Mouse (Mus musculus) heart, adult 2 months (tissue): ENCODE results near the gene Gm21762. TPM values are rescaled to one million over a fixed set of nuclear protein-coding genes. Genes with fewer than 3 reads are reported as not detected.
"Not testable (repeated sequence)": the region's sequence is repeated elsewhere in the genome, so short reads cannot be mapped to it uniquely, and the experiment has no call there.

Experiments used
- DNase-seq, 2 experiments: peaks; one replicate each; pipeline ENCODE4 v3.0.0; 2021
- H3K27ac ChIP-seq: fragments of 200-600 bp; 2 replicates; pipeline ENCODE4 v1.8.1; 2022
- H3K27me3 ChIP-seq: fragments of 200-500 bp; 2 replicates; pipeline ENCODE4 v1.6.1; 2012; ENCODE audit warnings: mild to moderate bottlenecking, low read length, inconsistent platforms, mixed read lengths; ENCODE audit not compliant: control insufficient read depth, insufficient read depth
- H3K36me3 ChIP-seq: fragments of 200-500 bp; 2 replicates; pipeline ENCODE4 v1.6.1; 2012; ENCODE audit warnings: low read length, inconsistent platforms; ENCODE audit not compliant: control insufficient read depth, insufficient read depth
- H3K4me1 ChIP-seq: fragments of 200-500 bp; 2 replicates; pipeline ENCODE4 v1.6.1; 2011; ENCODE audit warnings: low read length; ENCODE audit not compliant: control insufficient read depth, insufficient read depth
- H3K4me3 ChIP-seq: fragments of 200-600 bp; 2 replicates; pipeline ENCODE4 v1.8.1; 2022
- H3K79me2 ChIP-seq: fragments of 200-500 bp; replicated peaks from 2 replicates; pipeline ENCODE4 v1.6.1; 2012; ENCODE audit warnings: mild to moderate bottlenecking, inconsistent platforms, low read length, moderate library complexity, mixed read lengths; ENCODE audit not compliant: control insufficient read depth, insufficient read depth
- H3K9ac ChIP-seq: fragments of 200-500 bp; 2 replicates; pipeline ENCODE4 v1.6.1; 2012; ENCODE audit warnings: low read depth, mild to moderate bottlenecking, control low read depth, inconsistent platforms, low read length, mixed read lengths
- WGBS: fragments of 180-500 bp; shearing (Covaris S2); methylation state at CpG from one replicate; pipeline ENCODE4 v1.1.7; 2018; 5-methylcytosine and 5-hydroxymethylcytosine counted together
- intact Hi-C: fragments of 180-260 bp; cut with DNase I; formaldehyde crosslinking; loops from one replicate; pipeline ENCODE4 v1.15.1; 2025
- long read RNA-seq: library from polyadenylated mRNA; stranded (forward); transcript quantifications from one replicate; pipeline ENCODE4 v2.0.0, GENCODE M21; 2021
- polyA plus RNA-seq: library from polyadenylated mRNA; depleted of rRNA; stranded (reverse); fragments of >200 nt; gene quantifications from 2 replicates; pipeline ENCODE4 v1.2.3, GENCODE M21; 2012; rRNA removed
- total RNA-seq, 2 experiments: library from RNA; stranded (reverse); gene quantifications; 2 replicates each; pipeline ENCODE4 v1.2.3; 2021

Gene Gm21762
- total RNA-seq (not detected), polyA plus RNA-seq (not detected in 2 replicates)
- long read RNA-seq = 0 reads

DNA sequence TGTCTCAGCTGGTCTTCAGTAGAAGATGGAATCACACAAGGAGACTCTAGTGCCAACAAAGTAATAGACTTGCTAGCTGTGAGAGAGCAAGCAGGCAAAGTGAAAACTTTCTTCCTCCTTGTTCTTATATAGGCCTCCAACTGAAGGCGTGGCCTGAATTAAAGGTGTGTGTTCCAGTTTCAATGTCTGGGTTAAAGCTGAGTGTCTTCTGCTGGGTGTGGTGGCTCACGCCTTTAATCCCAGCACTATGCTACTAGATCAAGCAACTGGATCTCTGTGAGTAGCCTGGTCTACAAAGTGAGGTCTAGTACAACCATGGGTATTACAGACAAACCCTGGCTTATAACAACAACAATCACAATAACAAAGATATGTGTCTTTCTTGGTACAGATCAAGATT lies at the start of gene Gm21762:
Gm21762 (minus strand) TSS at position 101 of the 400 bp plus-strand sequence.
- no CpG with 5 or more reads among the region's 2 CpGs for WGBS
- H3K4me3 ChIP-seq, H3K36me3 ChIP-seq, H3K27ac ChIP-seq, H3K4me1 ChIP-seq, H3K79me2 ChIP-seq, H3K27me3 ChIP-seq, H3K9ac ChIP-seq, intact Hi-C loops, DNase-seq: not testable (repeated sequence)

DNA sequence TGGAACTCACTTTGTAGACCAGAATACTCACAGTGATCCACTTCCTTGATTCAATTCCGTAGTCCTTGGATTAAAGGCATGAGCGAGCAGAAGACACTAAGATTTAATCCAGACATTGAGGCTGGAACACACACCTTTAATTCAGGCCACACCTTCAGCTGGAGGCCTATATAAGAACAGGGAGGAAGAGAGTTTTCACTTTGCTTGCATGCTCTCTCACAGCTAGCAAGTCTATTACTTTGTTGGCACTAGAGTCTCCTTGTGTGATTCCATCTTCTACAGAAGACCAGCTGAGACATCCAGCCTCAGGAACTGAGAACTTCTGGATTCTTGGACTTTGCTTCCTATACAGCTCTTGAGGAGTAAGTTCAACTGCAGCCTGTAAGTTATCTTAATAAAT lies 47.1 kb upstream of the Gm21762 start, which contains the start of gene AF067061:
AF067061 (plus strand) TSS at position 245 of the 400 bp plus-strand sequence.
- 68% methylated on average over 2 of the region's 2 CpGs for WGBS
- not testable (repeated sequence) for H3K4me3 ChIP-seq, DNase-seq

DNA sequence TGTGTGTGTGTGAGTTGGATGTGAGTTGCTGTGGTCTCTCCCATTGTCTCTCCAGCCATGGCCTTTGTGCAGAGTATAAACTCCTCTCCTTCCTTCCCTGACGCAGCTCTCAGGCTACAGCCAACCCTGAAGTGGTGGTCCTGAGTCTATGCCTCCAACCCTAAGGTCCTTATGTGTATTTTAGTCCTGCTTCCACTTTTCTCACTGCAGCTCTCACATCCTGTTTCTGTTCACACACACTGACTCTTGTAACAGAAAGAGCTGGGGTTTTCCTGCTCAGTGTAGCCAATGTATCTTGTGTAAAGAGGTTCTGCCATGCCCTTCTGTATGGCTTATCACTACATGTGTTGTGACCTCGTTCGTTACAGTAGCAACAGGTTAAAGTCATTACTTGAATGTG lies 44.0 kb upstream of the Gm21762 start:
- H3K4me1 ChIP-seq, H3K79me2 ChIP-seq, intact Hi-C loops, H3K27ac ChIP-seq, H3K4me3 ChIP-seq, DNase-seq, H3K36me3 ChIP-seq, H3K9ac ChIP-seq, H3K27me3 ChIP-seq: not testable (repeated sequence)
- 51% methylated on average over 3 of the region's 3 CpGs for WGBS

More for the DNA sequence above, 47.1 kb upstream of the Gm21762 start, which contains the start of gene AF067061:
- intact Hi-C loops, H3K4me1 ChIP-seq, H3K27ac ChIP-seq, H3K79me2 ChIP-seq, H3K9ac ChIP-seq, H3K27me3 ChIP-seq, H3K36me3 ChIP-seq: not testable (repeated sequence)

- H3K79me2 ChIP-seq, H3K27ac ChIP-seq, H3K27me3 ChIP-seq, H3K4me1 ChIP-seq, H3K36me3 ChIP-seq, intact Hi-C loops, DNase-seq, H3K9ac ChIP-seq, H3K4me3 ChIP-seq: not testable (repeated sequence)
- 78% methylated on average over 3 of the region's 3 CpGs for WGBS
Observed at GRCm38 (mm10) chr13:120258817-120259658, 43.3 kb upstream of the Gm21762 start.

DNA sequence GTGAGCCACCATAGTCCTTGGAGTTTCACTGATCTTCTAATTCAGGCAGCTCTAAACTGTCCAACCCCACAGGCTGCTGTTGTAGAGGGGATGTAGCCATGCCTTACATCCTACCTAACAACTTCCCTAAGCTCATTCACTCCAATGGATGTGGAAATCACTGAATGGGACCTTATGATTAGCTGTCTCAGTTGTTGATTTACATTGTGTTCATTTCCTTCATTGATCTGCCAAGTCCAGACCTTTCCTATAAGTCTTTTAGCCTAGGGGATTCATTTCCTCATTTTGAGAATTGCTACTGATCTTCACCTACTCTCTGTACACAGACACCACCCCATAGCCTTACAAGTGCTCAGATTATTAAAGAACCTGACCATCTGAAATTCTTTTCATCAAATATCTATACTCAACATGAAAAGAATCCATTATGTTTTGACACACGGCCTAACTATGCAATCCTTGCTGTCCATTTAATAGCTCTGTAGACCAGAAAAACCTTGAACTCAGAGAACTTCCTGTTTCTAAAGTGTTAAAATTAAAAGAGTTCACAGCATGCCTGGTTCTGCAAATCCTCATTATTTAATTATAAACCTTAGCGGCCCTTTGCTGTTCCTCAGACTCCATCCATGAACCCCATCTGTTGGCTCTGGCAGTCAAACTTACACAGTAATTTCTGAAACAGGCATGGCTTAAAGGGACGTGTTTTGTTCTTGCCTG lies 35.6 kb upstream of the Gm21762 start:
- WGBS = 65% methylated on average over 2 of the region's 3 CpGs

DNA sequence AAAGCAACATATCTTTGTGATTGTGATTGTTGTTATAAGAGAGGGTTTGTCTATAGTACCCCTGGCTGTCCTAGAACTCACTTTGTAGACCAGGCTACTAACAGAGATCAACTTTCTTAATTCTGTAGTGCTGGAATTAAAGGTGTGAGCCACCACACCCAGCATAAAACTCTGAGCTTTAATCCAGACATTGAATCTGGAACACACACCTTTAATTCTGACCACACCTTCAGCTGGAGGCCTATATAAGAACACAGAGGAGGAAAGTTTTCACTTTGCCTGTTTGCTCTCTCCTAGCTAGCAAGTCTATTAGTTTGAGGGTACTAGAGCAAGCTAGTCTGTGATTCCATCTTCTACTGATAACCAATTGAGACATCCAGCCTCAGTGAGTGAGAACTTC lies 23.1 kb upstream of the Gm21762 start, which contains the start of gene Gm21731:
Gm21731 (plus strand) TSS at position 301 of the 400 bp plus-strand sequence.
- H3K9ac ChIP-seq, DNase-seq, H3K4me1 ChIP-seq, H3K79me2 ChIP-seq, H3K4me3 ChIP-seq, intact Hi-C loops, H3K27ac ChIP-seq, H3K27me3 ChIP-seq, H3K36me3 ChIP-seq: not testable (repeated sequence)

More for the DNA sequence above, 35.6 kb upstream of the Gm21762 start:
- H3K27me3 ChIP-seq, DNase-seq, H3K9ac ChIP-seq, intact Hi-C loops, H3K27ac ChIP-seq, H3K79me2 ChIP-seq, H3K36me3 ChIP-seq, H3K4me1 ChIP-seq, H3K4me3 ChIP-seq: not testable (repeated sequence)

- H3K9ac ChIP-seq, H3K27ac ChIP-seq, DNase-seq, H3K4me3 ChIP-seq, intact Hi-C loops, H3K79me2 ChIP-seq, H3K27me3 ChIP-seq, H3K36me3 ChIP-seq, H3K4me1 ChIP-seq: not testable (repeated sequence)
- 74% methylated on average over 14 of the region's 25 CpGs for WGBS
Observed at GRCm38 (mm10) chr13:120232447-120233049, 16.8 kb upstream of the Gm21762 start.

- H3K4me3 ChIP-seq, H3K9ac ChIP-seq, H3K27ac ChIP-seq, H3K36me3 ChIP-seq, H3K27me3 ChIP-seq, DNase-seq, H3K79me2 ChIP-seq, intact Hi-C loops, H3K4me1 ChIP-seq: not testable (repeated sequence)
- 91% methylated on average over 17 of the region's 17 CpGs for WGBS
Observed at GRCm38 (mm10) chr13:120231798-120232197, 16.1 kb upstream of the Gm21762 start.

DNA sequence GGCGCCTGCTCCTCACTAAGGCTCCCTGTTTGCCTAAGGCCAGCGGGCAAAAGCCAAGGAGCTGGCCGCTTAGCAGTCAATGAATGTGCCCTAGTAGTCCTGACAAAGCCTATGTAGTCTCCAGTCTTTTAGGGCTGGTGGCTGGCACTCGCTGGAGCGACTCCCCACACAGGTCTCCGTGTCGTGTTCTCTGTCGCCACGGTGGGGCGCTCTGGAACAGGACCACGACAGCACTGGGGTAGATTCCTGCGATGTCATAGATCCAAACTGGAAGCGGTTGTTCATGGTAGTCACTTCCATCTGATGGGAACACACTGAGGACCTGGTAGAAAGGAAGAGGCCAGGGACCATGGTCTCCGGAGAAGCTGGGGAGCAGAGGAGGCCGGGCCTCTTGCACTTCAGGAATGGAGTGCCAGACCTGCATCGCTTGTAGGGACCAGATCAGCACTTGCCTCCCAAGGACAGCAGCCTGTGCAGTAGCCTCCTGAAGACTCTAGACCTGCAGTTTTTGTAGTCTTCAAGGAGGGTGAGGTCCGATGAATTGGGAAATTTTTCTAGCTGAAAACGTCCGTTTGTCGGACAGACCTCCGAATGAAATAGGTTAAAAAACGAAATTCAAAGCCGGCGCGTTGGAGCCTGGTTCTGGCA lies 7.4 kb upstream of the Gm21762 start:
- H3K79me2 ChIP-seq, intact Hi-C loops, H3K4me1 ChIP-seq, H3K36me3 ChIP-seq, H3K27ac ChIP-seq, DNase-seq, H3K4me3 ChIP-seq, H3K9ac ChIP-seq, H3K27me3 ChIP-seq: not testable (repeated sequence)
- 89% methylated on average over 16 of the region's 25 CpGs for WGBS
